Mouse (Mus musculus): ENCODE results near the gene Zfp62. TPM values are rescaled to one million over a fixed set of nuclear protein-coding genes. Genes with fewer than 3 reads are reported as not detected.

The Zfp62 gene
- total RNA-seq, 2 experiments from 2014 or later, result 25.8 to 32.6 TPM

DNA sequence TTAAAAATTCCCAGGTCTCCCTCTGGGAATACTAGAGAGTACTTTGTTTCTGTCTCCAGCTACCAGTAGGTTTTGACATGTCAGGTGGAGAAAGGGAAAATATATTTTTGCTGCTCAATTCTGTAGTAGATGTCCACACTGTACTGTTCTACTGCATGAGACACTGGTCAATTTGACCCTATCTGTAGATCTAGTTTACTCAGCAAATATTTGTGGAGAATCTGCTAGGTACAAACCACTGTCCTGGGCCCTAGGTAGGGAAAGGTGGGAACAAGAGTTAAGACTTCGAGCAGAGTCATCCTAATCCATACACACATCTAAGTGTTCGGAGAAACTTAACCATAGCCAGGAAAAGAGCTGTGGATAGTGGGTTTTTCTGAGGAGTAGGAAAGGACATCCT is 16.2 kb downstream of the Zfp62 start:
- intact Hi-C loops (cut with DNase I), result no loop called here
- DNase-seq, result no peak
- TF ChIP-seq CTCF (IDR thresholded peaks at IDR 0.05), result no peak
- no peak overlapping the region for H3K27ac ChIP-seq
- no peak overlapping the region for H3K4me3 ChIP-seq

DNA sequence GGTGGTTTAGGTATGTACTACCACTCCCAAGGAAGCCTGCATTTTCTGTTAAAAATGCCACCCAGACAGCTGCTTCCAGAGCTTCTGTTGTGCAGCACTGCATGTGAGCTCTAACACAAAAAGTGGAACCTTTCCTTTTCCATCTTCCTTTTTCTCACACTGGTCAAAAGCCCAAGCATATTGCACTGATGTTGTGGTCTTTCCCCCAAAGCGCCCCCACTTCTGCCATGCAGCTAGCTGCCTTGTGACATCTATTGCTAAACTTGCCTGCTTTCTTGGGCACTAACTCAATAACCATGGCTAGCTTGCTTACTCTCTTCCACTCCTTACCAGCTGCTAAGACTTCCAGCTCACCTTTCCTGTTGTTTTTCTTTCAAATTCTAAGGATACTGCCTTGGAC is 21.4 kb downstream of the Zfp62 start:
- DNase-seq, result no peak
- no peak overlapping the region for H3K4me3 ChIP-seq

DNA sequence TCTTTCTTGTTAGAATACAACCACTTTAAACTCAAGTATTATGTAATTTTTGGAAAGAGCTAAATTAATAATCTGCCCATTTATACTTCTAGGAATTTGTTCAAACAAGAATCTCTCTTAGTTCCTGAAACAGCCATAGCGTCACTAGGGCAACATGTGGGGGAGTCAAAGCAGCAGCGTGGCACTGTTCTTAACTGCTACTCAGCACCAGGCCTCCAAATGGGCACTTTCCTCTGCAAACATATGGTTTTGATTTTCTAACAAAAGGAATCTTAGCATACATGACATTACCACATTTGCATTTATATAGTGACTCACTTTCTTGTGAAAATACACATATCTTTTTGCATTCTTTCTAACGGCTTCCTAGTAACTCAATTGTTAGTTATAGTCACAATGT is 29.7 kb downstream of the Zfp62 start:
- TF ChIP-seq CTCF (IDR thresholded peaks at IDR 0.05), result no peak
- Histone ChIP-seq H3K27ac (no peak overlapping the region), H3K4me3 (no peak overlapping the region)
- intact Hi-C loops (cut with DNase I), result no loop called here
- no peak for DNase-seq

More for the DNA sequence above, 21.4 kb downstream of the Zfp62 start:
- intact Hi-C loops (cut with DNase I), result no loop called here
- no peak overlapping the region for H3K27ac ChIP-seq
- TF ChIP-seq CTCF (IDR thresholded peaks at IDR 0.05), result no peak

DNA sequence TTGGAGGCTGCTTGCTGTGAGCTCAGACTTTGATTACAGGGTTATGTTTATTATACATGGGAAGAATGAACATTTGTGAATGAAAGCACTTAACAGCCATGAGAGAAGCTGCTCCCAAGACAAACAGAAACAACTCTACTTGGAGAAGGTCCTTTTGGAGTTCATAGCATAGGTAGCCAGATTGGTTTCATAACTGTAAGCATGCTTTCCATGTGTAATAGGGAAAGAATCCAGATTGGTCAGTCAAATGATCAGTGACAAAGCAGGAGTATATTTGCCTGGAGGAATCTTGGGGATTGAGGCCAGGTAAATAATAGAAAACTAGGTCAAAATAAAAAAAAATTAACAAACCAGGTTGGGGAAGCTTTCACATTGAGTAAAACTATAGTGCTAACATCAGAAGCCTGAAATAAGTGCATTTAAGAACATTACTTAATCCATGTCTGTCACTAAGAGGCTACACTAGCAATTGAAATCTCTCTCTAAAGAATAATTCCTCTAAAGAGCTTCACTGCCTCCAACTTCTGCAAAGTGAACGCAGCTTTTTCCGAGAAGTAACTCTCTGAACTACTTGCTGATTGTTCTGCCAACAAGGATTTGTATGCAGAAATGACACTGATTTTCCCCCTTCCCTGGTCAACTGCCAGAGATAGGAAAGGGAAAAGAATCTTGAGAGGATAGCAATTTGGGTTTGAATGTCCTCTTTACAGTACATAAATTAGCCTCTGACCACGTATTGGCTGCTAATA is 32.5 kb downstream of the Zfp62 start:
- Histone ChIP-seq H3K27ac (peak overlapping the region; percentile 59), H3K4me3 (no peak overlapping the region)
- no peak for DNase-seq
- intact Hi-C loops (cut with DNase I), result no loop called here
- no peak for TF ChIP-seq CTCF (IDR thresholded peaks at IDR 0.05)

DNA sequence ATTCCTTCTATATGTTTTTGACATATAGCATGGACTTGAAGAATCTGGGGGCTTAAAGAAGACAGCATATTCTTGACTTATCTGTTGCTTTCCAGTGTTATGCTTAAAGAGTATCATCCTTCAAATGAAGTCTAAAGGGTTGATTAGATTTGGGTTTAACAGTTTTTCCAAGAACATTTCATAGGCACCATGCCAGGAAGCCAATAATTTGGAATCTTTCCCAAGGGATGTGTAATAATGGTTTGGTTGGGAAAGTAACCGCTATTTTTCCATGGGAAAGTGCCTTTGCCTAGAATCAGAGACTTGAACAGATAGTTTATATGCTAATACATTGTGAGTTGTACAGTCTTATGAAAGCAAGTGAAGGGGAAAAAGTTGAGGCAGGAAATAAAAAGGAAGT is 33.8 kb downstream of the Zfp62 start:
- Histone ChIP-seq H3K27ac (peak overlapping the region; percentile 17), H3K4me3 (no peak overlapping the region)
- TF ChIP-seq CTCF (IDR thresholded peaks at IDR 0.05), result no peak
- no peak for DNase-seq
- intact Hi-C loops (cut with DNase I), result no loop called here

DNA sequence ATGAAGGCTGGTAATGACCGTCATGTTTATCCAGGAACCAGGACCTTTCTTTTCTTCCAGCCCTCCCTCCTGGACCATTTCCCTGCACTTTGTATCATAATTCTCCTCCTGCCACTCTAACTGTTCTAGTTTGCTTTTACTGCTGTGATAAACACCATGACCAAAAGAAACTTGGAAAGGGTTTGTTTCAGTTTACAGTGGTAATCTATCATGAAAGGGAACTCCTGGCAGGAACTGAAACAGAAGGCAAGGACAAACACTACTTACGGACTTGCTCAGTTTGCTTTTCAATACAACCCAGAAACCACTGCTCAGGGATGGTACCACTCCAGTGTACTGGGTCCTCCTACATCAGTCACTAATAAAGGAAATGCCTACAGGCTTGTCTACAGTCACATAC is 34.4 kb downstream of the Zfp62 start:
- Histone ChIP-seq H3K27ac (peak overlapping the region; percentile 17), H3K4me3 (no peak overlapping the region)
- TF ChIP-seq CTCF (IDR thresholded peaks at IDR 0.05), result no peak
- intact Hi-C loops (cut with DNase I), result no loop called here
- no peak for DNase-seq

DNA sequence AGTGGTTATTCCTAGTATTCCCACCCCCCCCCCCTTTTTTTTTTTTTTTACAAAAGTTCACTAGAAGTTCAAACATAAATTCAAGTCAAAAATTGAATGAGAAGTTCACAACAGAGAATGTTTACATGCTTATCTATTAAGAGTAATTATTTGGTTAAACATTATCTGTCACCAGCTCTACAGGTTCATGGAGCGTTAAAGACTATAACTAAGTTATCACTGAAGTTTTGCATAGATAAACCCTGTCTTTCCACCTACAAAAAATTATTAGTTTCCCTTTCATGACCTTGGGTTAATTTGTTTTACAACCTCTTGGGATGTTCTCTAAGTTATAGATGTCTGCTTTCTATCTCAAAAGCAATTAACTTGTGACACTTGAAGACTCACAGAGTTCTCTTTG is 37.2 kb downstream of the Zfp62 start:
- no peak for DNase-seq
- TF ChIP-seq CTCF (IDR thresholded peaks at IDR 0.05), result no peak
- no peak overlapping the region for H3K27ac ChIP-seq
- no peak overlapping the region for H3K4me3 ChIP-seq
- intact Hi-C loops (cut with DNase I), result no loop called here

DNA sequence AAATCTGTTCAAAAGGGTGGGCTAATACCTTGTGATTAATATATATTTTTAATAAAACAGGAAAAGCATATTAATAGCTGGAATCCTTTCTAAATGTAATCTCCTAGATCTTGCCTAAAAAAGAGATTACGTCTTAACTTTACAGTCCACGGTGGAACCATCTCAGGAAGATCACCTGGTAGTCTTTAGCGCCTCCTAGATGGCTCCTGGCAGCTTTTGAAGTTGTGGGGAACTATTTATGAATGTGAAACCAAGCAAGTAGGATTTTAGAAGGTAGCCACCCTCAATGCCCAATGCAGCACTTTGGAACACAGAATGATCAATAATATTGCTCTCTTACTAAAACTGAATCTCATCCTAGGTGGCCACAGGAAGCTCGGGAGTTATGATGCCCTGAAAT is 37.8 kb downstream of the Zfp62 start:
- TF ChIP-seq CTCF (IDR thresholded peaks at IDR 0.05), result no peak
- intact Hi-C loops (cut with DNase I), result no loop called here

DNA sequence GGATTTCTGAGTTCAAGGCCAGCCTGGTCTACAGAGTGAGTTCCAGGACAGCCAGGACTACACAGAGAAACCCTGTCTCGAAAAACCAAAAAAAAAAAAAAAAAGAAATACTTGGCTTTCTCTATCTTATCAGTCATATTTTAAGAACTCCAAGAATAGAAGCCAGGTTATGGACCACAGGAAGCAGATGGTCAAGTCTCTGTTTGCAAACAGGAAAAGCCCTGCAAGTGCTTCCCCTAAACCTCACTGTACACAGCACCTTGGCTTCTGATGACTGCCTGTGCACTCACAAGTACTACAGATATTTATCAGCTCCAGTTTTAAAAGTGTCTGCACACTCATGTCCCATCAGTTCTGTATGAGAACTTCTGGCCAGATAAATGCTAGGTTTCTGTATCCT is 38.4 kb downstream of the Zfp62 start:
- intact Hi-C loops (cut with DNase I), result no loop called here
- TF ChIP-seq CTCF (IDR thresholded peaks at IDR 0.05), result no peak
- no peak overlapping the region for H3K4me3 ChIP-seq
- no peak overlapping the region for H3K27ac ChIP-seq
- no peak for DNase-seq

More for the DNA sequence above, 37.8 kb downstream of the Zfp62 start:
- no peak overlapping the region for H3K27ac ChIP-seq
- no peak for DNase-seq
- no peak overlapping the region for H3K4me3 ChIP-seq

DNA sequence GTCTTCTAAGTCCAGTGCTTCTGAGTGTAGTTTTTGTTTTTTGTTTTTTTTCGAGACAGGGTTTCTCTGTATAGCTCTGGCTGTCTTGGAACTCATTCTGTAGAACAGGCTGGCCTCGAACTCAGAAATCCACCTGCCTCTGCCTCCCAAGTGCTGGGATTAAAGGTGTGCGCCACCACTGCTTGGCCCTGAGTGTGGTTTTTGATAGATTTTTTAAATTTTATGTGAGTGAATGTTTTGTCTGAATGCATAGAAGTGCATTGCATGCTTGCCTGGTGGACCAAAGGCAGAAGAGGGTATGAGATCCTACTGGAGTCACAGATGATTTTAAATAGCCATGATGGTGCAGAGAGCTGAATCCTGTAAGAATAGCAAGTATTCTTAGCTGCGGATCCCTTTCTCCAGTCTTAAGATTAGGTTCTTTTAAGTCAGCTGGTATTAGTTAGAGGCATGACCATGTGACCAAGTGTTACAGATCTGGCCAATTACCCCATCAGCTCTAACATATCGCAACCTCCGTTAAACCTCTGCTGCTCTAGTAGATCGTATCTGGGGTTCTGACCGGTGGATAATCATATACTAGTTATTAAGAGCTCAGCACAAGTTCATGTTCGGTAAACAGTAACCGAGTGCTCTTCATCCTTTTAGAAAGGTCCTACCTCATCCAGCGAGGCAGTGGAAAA is 40.0 kb downstream of the Zfp62 start:
- peak overlapping the region; percentile 96 for H3K27ac ChIP-seq
- no peak for DNase-seq
- intact Hi-C loops (cut with DNase I), result no loop called here
- TF ChIP-seq CTCF (IDR thresholded peaks at IDR 0.05), result no peak
- H3K4me3 ChIP-seq, result peak overlapping the region; percentile 91

DNA sequence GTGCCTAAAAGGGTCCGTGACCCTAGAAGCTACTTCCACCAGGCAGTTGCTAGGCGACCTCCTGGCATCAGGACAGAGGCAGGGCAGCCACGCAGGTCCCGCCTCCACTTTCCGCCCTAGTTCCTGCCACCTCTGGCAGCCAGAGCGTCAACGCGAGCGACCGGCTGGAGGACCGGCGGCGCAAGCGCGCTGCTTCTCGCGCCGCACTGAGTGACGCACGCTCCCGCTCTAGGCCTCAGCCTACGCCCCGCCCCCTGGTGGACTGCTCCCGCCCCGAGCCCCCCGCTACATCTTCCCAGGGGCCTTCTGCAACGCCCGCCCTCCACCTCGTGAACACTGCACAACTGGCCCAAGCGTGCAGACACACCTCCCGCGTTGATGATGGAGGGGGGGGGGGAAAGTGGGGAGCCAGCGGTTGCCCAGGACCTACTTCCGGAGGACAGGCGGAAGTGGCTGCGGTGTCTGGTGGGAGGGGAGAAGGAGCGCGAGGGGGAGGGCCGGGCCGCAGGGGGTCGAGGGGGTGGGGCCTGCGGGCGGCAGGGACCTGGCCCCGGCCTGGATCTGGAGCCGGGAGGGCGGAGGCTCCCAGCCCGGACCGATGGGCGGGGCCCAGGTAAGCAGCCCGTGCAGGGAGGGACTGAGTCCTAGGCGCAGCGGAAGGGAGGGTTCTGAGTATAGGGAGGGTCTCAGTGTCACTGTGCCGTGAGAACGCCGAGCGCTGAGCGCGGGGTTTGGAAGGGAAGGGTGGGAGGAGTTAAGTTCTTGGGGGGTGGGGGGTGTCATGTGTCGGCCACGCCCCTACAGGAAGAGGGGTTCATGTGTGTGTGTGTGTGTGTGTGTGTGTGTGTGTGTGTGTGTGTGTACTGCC is 40.9 kb downstream of the Zfp62 start, which contains the start of gene Mgat1:
TSS of gene Mgat1 (plus strand) at position 465 of the 868 bp plus-strand sequence.
- H3K4me3 ChIP-seq, result peak within 1 kb of the TSS; percentile 91
- H3K27ac ChIP-seq, result peak within 1 kb of the TSS; percentile 96
- DNase-seq, result peak; percentile 97
- peak; percentile 45 for TF ChIP-seq CTCF (IDR thresholded peaks at IDR 0.05)
- intact Hi-C loops (cut with DNase I), result loop anchor here (2.0 kb wide), 1 partner anchor 41 kb away; the partner anchor contains the start of gene Zfp62

DNA sequence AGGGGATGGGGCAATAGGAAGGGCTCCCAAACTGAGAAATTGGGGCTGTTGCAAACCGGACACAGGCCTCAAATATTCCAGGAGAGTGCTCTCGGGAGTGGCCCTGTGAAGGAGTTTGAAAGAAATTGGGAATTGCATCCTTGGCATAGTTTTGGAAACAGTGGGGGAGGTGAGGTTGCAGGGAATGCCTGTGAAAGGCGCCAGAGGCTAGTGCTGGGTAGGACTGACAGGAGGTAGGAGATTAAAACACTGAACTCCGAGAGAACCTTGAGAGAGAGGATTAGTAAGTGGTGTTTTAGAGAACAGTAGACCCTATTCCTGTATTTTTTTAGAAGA is 41.5 kb downstream of the Zfp62 start:
- peak overlapping the region; percentile 96 for H3K27ac ChIP-seq
- DNase-seq, result no peak
- H3K4me3 ChIP-seq, result peak overlapping the region; percentile 91
- TF ChIP-seq CTCF (IDR thresholded peaks at IDR 0.05), result no peak
- intact Hi-C loops (cut with DNase I), result loop anchor here (2.0 kb wide), 1 partner anchor 42 kb away; the partner anchor contains the start of gene Zfp62

DNA sequence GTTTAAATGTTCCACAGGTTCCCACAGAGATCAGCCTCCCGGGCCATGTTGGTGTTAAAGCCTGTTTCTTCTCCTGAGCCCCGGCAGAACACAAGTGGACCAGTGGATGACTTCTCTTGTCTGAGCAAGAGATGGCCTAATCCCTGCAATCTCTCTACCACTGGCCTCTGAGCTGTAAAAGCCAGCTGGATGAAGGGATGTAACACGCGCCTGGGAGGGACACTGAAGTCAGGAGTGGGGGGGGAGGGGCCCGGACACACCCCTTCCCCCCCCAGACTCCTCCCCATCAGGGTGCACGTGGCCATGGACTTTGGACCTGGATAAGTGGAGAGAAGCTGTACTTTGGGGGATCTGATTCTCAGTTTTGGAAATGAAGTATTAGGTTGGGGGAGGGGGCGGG is 42.1 kb downstream of the Zfp62 start:
- H3K4me3 ChIP-seq, result peak overlapping the region; percentile 91
- intact Hi-C loops (cut with DNase I), result loop anchor here (2.0 kb wide), 1 partner anchor 42 kb away; the partner anchor contains the start of gene Zfp62
- peak overlapping the region; percentile 96 for H3K27ac ChIP-seq
- TF ChIP-seq CTCF (IDR thresholded peaks at IDR 0.05), result no peak
- peak; percentile 53 for DNase-seq

Data from gastrocnemius, adult 2 months (tissue).